22 mouse cellular contexts compared by ENCODE assay signal in genomic region chr11:58316344-58316743, GRCm38 (mm10). TPM values are rescaled to one million over a fixed set of nuclear protein-coding genes. Genes with fewer than 3 reads are reported as not detected.
DNase-seq lines count a peak whose midpoint lies in the region; ATAC-seq and TF ChIP-seq lines count a peak whose summit lies in the region.
"Had no signal": no experiment of that assay in that cellular context is flagged by ENCODE, and none has a peak within 500 bp of the region (broad histone marks: within the 10 kb centered on the region; RNA-seq: fewer than 3 reads in every experiment).

No protein-coding gene starts in this region.

- H3K36me3 ChIP-seq in lung, embryonic 15.5 days, result peaks cover 45% of the 10 kb centered on the region
- peaks cover 14% of the 10 kb centered on the region; the same call in 1 of the 2 replicates for H3K36me3 ChIP-seq in ES-Bruce4 (ENCODE audit: control insufficient read depth, insufficient read depth, low read length, poor library complexity, severe bottlenecking)

- H3K9ac ChIP-seq in lung, embryonic 15.5 days, result no peak overlapping the region
- peak overlapping the region; percentile 19; the same call in 1 of the 2 replicates for H3K9ac ChIP-seq in ES-Bruce4 (ENCODE audit: low read depth, poor library complexity, severe bottlenecking)
- H3K9ac ChIP-seq: embryonic facial prominence, embryonic 12.5 days; heart, embryonic 12.5 days; neural tube, embryonic 12.5 days had no signal

- H3K4me1 ChIP-seq in lung, embryonic 15.5 days, result no peaks in the 10 kb centered on the region
- H3K4me1 ChIP-seq in ES-Bruce4 (ENCODE audit: control insufficient read depth, insufficient read depth, low read length), result no peaks in the 10 kb centered on the region
- H3K4me1 ChIP-seq in cortical plate, adult 2 months (ENCODE audit: control insufficient read depth, insufficient read depth, low read length), result 0 out of 2 replicates have a peak, but pooled peaks cover 1% of the 10 kb centered on the region
- H3K4me1 ChIP-seq: embryonic facial prominence, embryonic 12.5 days; neural tube, embryonic 12.5 days had no signal

- 73% methylated on average over 17 of the region's 17 CpGs for WGBS in lung, embryonic 15.5 days

- DNase-seq in heart, adult 11 months, result peak; percentile 90
- DNase-seq in heart, postnatal 25 days (ENCODE audit: low spot score), result no peak
- no peak for DNase-seq in lung, postnatal 36 days
- DNase-seq in gastrocnemius, postnatal 25 days, result no peak
- no peak for DNase-seq in kidney, postnatal 25 days
- DNase-seq: cerebellum, postnatal 14 days; kidney, adult 8-10 months; thymus, postnatal 36 days had no signal

- no peaks in the 10 kb centered on the region for H3K9me3 ChIP-seq in lung, embryonic 15.5 days
- H3K9me3 ChIP-seq in ES-Bruce4 (replicated peaks; ENCODE audit: control insufficient read depth, insufficient read depth, low read length, poor library complexity, severe bottlenecking), result no peaks in the 10 kb centered on the region
- H3K9me3 ChIP-seq: embryonic facial prominence, embryonic 12.5 days; heart, embryonic 12.5 days; neural tube, embryonic 12.5 days had no signal

- H3K4me3 ChIP-seq in lung, embryonic 15.5 days, result no peak overlapping the region
- H3K4me3 ChIP-seq in ES-Bruce4 (ENCODE audit: low read depth, low read length), result peak overlapping the region; percentile 34
- H3K4me3 ChIP-seq in cortical plate, adult 2 months (ENCODE audit: insufficient read depth, low read length), result no peak overlapping the region
- H3K4me3 ChIP-seq: embryonic facial prominence, embryonic 12.5 days; heart, embryonic 12.5 days; neural tube, embryonic 12.5 days had no signal

- no peak for TF ChIP-seq POLR2A in ES-Bruce4 (IDR thresholded peaks at IDR 0.05; ENCODE audit: insufficient read depth, low read length)
- peak; percentile 40; the same call in 1 of the 2 replicates for TF ChIP-seq POLR2A in cortical plate, adult 2 months (IDR thresholded peaks at IDR 0.05; ENCODE audit: extremely low read depth, insufficient read depth, low read length)

- intact Hi-C loops in heart, postnatal 25 days (cut with DNase I), result no loop called here

- H3K27ac ChIP-seq in lung, embryonic 15.5 days, result no peak overlapping the region
- no peak overlapping the region for H3K27ac ChIP-seq in ES-Bruce4 (ENCODE audit: insufficient read depth, low read length)
- no peak overlapping the region for H3K27ac ChIP-seq in cortical plate, adult 2 months (ENCODE audit: insufficient read depth, low read length)
- H3K27ac ChIP-seq: embryonic facial prominence, embryonic 12.5 days; neural tube, embryonic 12.5 days had no signal

- 0 out of 2 replicates have a peak, but pooled peaks have one; percentile 19 for ATAC-seq in lung, embryonic 15.5 days (ENCODE audit: borderline replicate concordance, extremely low read depth, low FRiP score, low TSS enrichment)
- ATAC-seq: forebrain, embryonic 14.5 days; Patski had no signal

- no peak for TF ChIP-seq EP300 in ES-Bruce4 (IDR thresholded peaks at IDR 0.05; ENCODE audit: insufficient read depth, low read depth, low read length)

- no peaks in the 10 kb centered on the region for H3K27me3 ChIP-seq in lung, embryonic 15.5 days
- H3K27me3 ChIP-seq in ES-Bruce4 (ENCODE audit: control insufficient read depth, insufficient read depth, low read length, poor library complexity, severe bottlenecking), result no peaks in the 10 kb centered on the region
- H3K27me3 ChIP-seq: embryonic facial prominence, embryonic 12.5 days; heart, embryonic 12.5 days; neural tube, embryonic 12.5 days; Patski had no signal

- TF ChIP-seq CTCF in ES-Bruce4 (IDR thresholded peaks at IDR 0.05; ENCODE audit: low read depth, low read length), result no peak
- no peak for TF ChIP-seq CTCF in cortical plate, adult 2 months (IDR thresholded peaks at IDR 0.05; ENCODE audit: extremely low read depth, insufficient read depth, low read length)

- no peak overlapping the region for H3K4me2 ChIP-seq in lung, embryonic 15.5 days
- H3K4me2 ChIP-seq: embryonic facial prominence, embryonic 12.5 days; heart, embryonic 12.5 days; neural tube, embryonic 12.5 days had no signal

RNA-seq across cellular contexts. Expression of gene Zfp692, which starts 9.5 kb away (rescaled TPM):
- 1 to 10 TPM; 3.7 to 4.1 TPM for total RNA-seq in heart, postnatal 25 days (2021)
- polyA plus RNA-seq in lung, embryonic 15.5 days (2015; fragmentation: Nextera tagmentation; extraction: Ambion mirVana), result 23.4 and 25.6 TPM in 2 replicates
- 19.3 and 21.1 TPM in 2 replicates for polyA plus RNA-seq in ES-Bruce4 (2011; ENCODE audit: insufficient read depth, insufficient read length, low read depth, missing spikeins)
- 65.6 and 77.1 TPM in 2 replicates for polyA plus RNA-seq in cortical plate, adult 2 months (2012; rRNA removed)
- total RNA-seq in gastrocnemius, postnatal 25 days (2021), result 1 to 10 TPM; 2.7 to 4.3 TPM

RNA-seq across cellular contexts. Expression of gene Zfp672, which starts 13.8 kb away (rescaled TPM):
- total RNA-seq in heart, postnatal 25 days (2021), result 10 to 100 TPM; 42.9 to 43.5 TPM
- polyA plus RNA-seq in lung, embryonic 15.5 days (2015; fragmentation: Nextera tagmentation; extraction: Ambion mirVana), result 29.8 and 32.3 TPM in 2 replicates
- 8.3 and 9.0 TPM in 2 replicates for polyA plus RNA-seq in ES-Bruce4 (2011; ENCODE audit: insufficient read depth, insufficient read length, low read depth, missing spikeins)
- 50.2 and 50.7 TPM in 2 replicates for polyA plus RNA-seq in cortical plate, adult 2 months (2012; rRNA removed)
- total RNA-seq in gastrocnemius, postnatal 25 days (2021), result 10 to 100 TPM; 37.7 to 40.6 TPM

RNA-seq across cellular contexts. Expression of gene Sh3bp5l, which starts 14.2 kb away (rescaled TPM):
- total RNA-seq in heart, postnatal 25 days (2021), result 10 to 100 TPM; 33.7 to 35.1 TPM
- 32.3 and 38.3 TPM in 2 replicates for polyA plus RNA-seq in lung, embryonic 15.5 days (2015; fragmentation: Nextera tagmentation; extraction: Ambion mirVana)
- 33.6 and 41.4 TPM in 2 replicates for polyA plus RNA-seq in ES-Bruce4 (2011; ENCODE audit: insufficient read depth, insufficient read length, low read depth, missing spikeins)
- 42.4 and 44.6 TPM in 2 replicates for polyA plus RNA-seq in cortical plate, adult 2 months (2012; rRNA removed)
- total RNA-seq in gastrocnemius, postnatal 25 days (2021), result 10 to 100 TPM; 22.8 to 27.5 TPM

RNA-seq across cellular contexts. Expression of gene 4930438A08Rik, which starts 41.7 kb away (rescaled TPM):
- total RNA-seq in heart, postnatal 25 days (2021), result not detected
- 0.06 TPM in 1 of 2 replicates, not detected in the other for polyA plus RNA-seq in lung, embryonic 15.5 days (2015; fragmentation: Nextera tagmentation; extraction: Ambion mirVana)
- not detected in 2 replicates for polyA plus RNA-seq in ES-Bruce4 (2011; ENCODE audit: insufficient read depth, insufficient read length, low read depth, missing spikeins)
- not detected in 2 replicates for polyA plus RNA-seq in cortical plate, adult 2 months (2012; rRNA removed)
- not detected for total RNA-seq in gastrocnemius, postnatal 25 days (2021)
- total RNA-seq: adrenal gland, adult 18-20 months; gastrocnemius, adult 8-10 months; layer of hippocampus, adult 18-20 months; left cerebral cortex, adult 8-10 months; liver, adult 2 months had no signal
- polyA plus RNA-seq: forebrain, embryonic 14.5 days; heart, embryonic 12.5 days; liver, adult 2 months; Patski; stomach, embryonic 14.5 days had no signal
